Mouse (Mus musculus): ENCODE data around the gene Mvk. TPM values are rescaled to one million over a fixed set of nuclear protein-coding genes. Genes with fewer than 3 reads are reported as not detected.

Mvk gene
- total RNA-seq, 1 experiment = 32.5 TPM

DNA sequence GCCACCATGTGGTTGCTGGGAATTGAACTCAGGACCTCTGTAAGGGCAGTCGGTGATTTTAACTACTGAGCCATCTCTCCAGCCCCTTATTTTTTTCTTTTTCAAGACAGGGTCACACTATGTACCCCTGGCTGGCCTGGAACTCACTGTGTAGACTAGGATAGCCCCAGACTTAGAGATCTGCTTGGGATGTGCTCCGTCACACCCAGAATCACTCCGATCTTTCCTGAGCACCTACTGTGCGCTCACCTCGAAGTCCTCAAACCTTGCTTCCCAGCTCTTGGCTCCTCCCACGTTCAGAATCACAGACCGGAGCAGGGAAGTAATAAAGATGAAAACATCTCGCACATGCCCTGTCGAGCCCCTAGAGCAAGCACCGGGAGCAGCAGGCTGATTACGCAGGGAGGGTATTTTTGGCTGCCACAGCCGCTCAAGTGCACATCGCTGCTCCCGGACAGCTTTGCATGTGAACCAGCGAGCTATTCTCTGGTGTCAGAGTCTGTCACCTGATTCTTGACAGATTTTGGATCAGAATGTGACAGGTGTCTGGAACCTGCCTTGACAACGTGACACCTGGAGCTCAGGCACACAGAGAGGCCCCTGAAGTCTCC lies 13.0 kb downstream of the Mvk start:
- Histone ChIP-seq H3K9me3 (ENCODE audit: control insufficient read depth, insufficient read depth, low read depth, low read length) (no peaks in the 10 kb centered on the region), H3K27ac (ENCODE audit: insufficient read depth, low read depth, low read length, poor library complexity, severe bottlenecking) (no peak overlapping the region), H3K36me3 (ENCODE audit: control insufficient read depth, insufficient read depth, low read length, poor library complexity, severe bottlenecking) (no peaks in the 10 kb centered on the region; the same call in 1 of the 2 replicates), H3K9ac (ENCODE audit: insufficient read depth, low read depth, low read length, poor library complexity, severe bottlenecking) (no peak overlapping the region), H3K4me3 (ENCODE audit: insufficient read depth in 1 of 2, low read depth in 1 of 2, low read length in 2 of 2, poor library complexity in 1 of 2, severe bottlenecking in 1 of 2) (no peak overlapping the region), H3K4me1 (ENCODE audit: control insufficient read depth in 2 of 2, insufficient read depth in 2 of 2, low read length in 2 of 2, poor library complexity in 1 of 2) (peaks cover 0 to 13% of the 10 kb centered on the region in 2 experiments; a peak in 2 of 4 replicates)
- in situ Hi-C loops (cut with MboI; ENCODE audit: low sequenced_read_pairs in 2 of 2, unreplicated experiment in 2 of 2) = no loop called here
- no peak for DNase-seq (ENCODE audit: low read depth, low spot score)
- TF ChIP-seq ZNF384 (IDR thresholded peaks at IDR 0.05; ENCODE audit: low read depth, low read length) (no peak), MAFK (IDR thresholded peaks at IDR 0.05; ENCODE audit: insufficient read depth, low read depth, low read length) (no peak)

- no peaks in the 10 kb centered on the region for H3K9me3 ChIP-seq (ENCODE audit: control insufficient read depth, insufficient read depth, low read depth, low read length)
- no peak overlapping the region for H3K27ac ChIP-seq (ENCODE audit: insufficient read depth, low read depth, low read length, poor library complexity, severe bottlenecking)
- H3K4me3 ChIP-seq (ENCODE audit: insufficient read depth in 1 of 2, low read depth in 1 of 2, low read length in 2 of 2, poor library complexity in 1 of 2, severe bottlenecking in 1 of 2) = no peak overlapping the region
- H3K4me1 ChIP-seq (ENCODE audit: control insufficient read depth in 2 of 2, insufficient read depth in 2 of 2, low read length in 2 of 2, poor library complexity in 1 of 2) = peaks cover 0 to 29% of the 10 kb centered on the region in 2 experiments; a peak in 3 of 4 replicates
- in situ Hi-C loops (cut with MboI; ENCODE audit: low sequenced_read_pairs in 2 of 2, unreplicated experiment in 2 of 2) = no loop called here
- no peak overlapping the region for H3K9ac ChIP-seq (ENCODE audit: insufficient read depth, low read depth, low read length, poor library complexity, severe bottlenecking)
- H3K36me3 ChIP-seq (ENCODE audit: control insufficient read depth, insufficient read depth, low read length, poor library complexity, severe bottlenecking) = no peaks in the 10 kb centered on the region
- TF ChIP-seq HCFC1 (IDR thresholded peaks at IDR 0.05; ENCODE audit: borderline replicate concordance, insufficient read depth, low read length) (no peak), CHD2 (IDR thresholded peaks at IDR 0.05; ENCODE audit: low read depth, low read length) (no peak), ZNF384 (IDR thresholded peaks at IDR 0.05; ENCODE audit: low read depth, low read length) (no peak), MAFK (IDR thresholded peaks at IDR 0.05; ENCODE audit: insufficient read depth, low read depth, low read length) (peak; percentile 83; the same call in 1 of the 2 replicates), ZC3H11A (IDR thresholded peaks at IDR 0.05; ENCODE audit: borderline replicate concordance, low read depth, low read length) (peak; percentile 15; the same call in 1 of the 2 replicates)
- DNase-seq (ENCODE audit: low read depth, low spot score) = peak; percentile 71
Observed at GRCm38 (mm10) chr5:114461238-114461637, 17.2 kb downstream of the Mvk start.

- no peak for DNase-seq (ENCODE audit: low read depth, low spot score)
- peaks cover 0 to 32% of the 10 kb centered on the region in 2 experiments; a peak in 3 of 4 replicates for H3K4me1 ChIP-seq (ENCODE audit: control insufficient read depth in 2 of 2, insufficient read depth in 2 of 2, low read length in 2 of 2, poor library complexity in 1 of 2)
- H3K9me3 ChIP-seq (ENCODE audit: control insufficient read depth, insufficient read depth, low read depth, low read length) = no peaks in the 10 kb centered on the region
- no peaks in the 10 kb centered on the region for H3K36me3 ChIP-seq (ENCODE audit: control insufficient read depth, insufficient read depth, low read length, poor library complexity, severe bottlenecking)
- in situ Hi-C loops (cut with MboI; ENCODE audit: low sequenced_read_pairs in 2 of 2, unreplicated experiment in 2 of 2) = no loop called here
- no peak overlapping the region for H3K27ac ChIP-seq (ENCODE audit: insufficient read depth, low read depth, low read length, poor library complexity, severe bottlenecking)
- H3K4me3 ChIP-seq (ENCODE audit: insufficient read depth in 1 of 2, low read depth in 1 of 2, low read length in 2 of 2, poor library complexity in 1 of 2, severe bottlenecking in 1 of 2) = no peak overlapping the region
- TF ChIP-seq ZNF384 (IDR thresholded peaks at IDR 0.05; ENCODE audit: low read depth, low read length) (no peak), CHD2 (IDR thresholded peaks at IDR 0.05; ENCODE audit: low read depth, low read length) (no peak), HCFC1 (IDR thresholded peaks at IDR 0.05; ENCODE audit: borderline replicate concordance, insufficient read depth, low read length) (no peak), MAFK (IDR thresholded peaks at IDR 0.05; ENCODE audit: insufficient read depth, low read depth, low read length) (no peak), ZC3H11A (IDR thresholded peaks at IDR 0.05; ENCODE audit: borderline replicate concordance, low read depth, low read length) (no peak)
- no peak overlapping the region for H3K9ac ChIP-seq (ENCODE audit: insufficient read depth, low read depth, low read length, poor library complexity, severe bottlenecking)
Observed at GRCm38 (mm10) chr5:114462067-114463040, 18.3 kb downstream of the Mvk start.

DNA sequence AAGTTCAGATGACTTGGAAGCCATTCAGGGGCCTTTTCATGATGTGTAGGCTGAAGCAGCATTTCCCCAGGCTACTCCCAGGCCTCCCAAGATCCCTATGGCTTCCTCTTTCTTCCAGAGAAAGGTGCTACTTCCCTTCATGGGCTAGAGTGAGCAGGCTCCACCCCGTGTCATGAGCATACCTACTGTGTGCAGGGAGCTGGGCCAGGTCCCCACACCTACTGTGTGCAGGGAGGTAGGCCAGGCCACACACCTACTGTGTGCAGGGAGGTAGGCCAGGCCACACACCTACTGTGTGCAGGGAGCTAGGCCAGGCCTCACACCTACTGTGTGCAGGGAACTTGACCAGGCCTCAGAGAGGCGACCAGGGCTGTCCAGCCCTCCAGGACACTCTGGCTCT lies 20.5 kb downstream of the Mvk start:
- no peak for DNase-seq (ENCODE audit: low read depth, low spot score)
- H3K4me1 ChIP-seq (ENCODE audit: control insufficient read depth in 2 of 2, insufficient read depth in 2 of 2, low read length in 2 of 2, poor library complexity in 1 of 2) = peaks cover 0 to 32% of the 10 kb centered on the region in 2 experiments; a peak in 3 of 4 replicates
- H3K9me3 ChIP-seq (ENCODE audit: control insufficient read depth, insufficient read depth, low read depth, low read length) = no peaks in the 10 kb centered on the region
- H3K9ac ChIP-seq (ENCODE audit: insufficient read depth, low read depth, low read length, poor library complexity, severe bottlenecking) = no peak overlapping the region
- H3K36me3 ChIP-seq (ENCODE audit: control insufficient read depth, insufficient read depth, low read length, poor library complexity, severe bottlenecking) = no peaks in the 10 kb centered on the region
- H3K4me3 ChIP-seq (ENCODE audit: insufficient read depth in 1 of 2, low read depth in 1 of 2, low read length in 2 of 2, poor library complexity in 1 of 2, severe bottlenecking in 1 of 2) = no peak overlapping the region
- TF ChIP-seq MAFK (IDR thresholded peaks at IDR 0.05; ENCODE audit: insufficient read depth, low read depth, low read length) = no peak
- TF ChIP-seq ZC3H11A (IDR thresholded peaks at IDR 0.05; ENCODE audit: borderline replicate concordance, low read depth, low read length) = no peak
- TF ChIP-seq CHD2 (IDR thresholded peaks at IDR 0.05; ENCODE audit: low read depth, low read length) = no peak
- TF ChIP-seq HCFC1 (IDR thresholded peaks at IDR 0.05; ENCODE audit: borderline replicate concordance, insufficient read depth, low read length) = no peak
- no peak for TF ChIP-seq ZNF384 (IDR thresholded peaks at IDR 0.05; ENCODE audit: low read depth, low read length)
- in situ Hi-C loops (cut with MboI; ENCODE audit: low sequenced_read_pairs in 2 of 2, unreplicated experiment in 2 of 2) = no loop called here
- no peak overlapping the region for H3K27ac ChIP-seq (ENCODE audit: insufficient read depth, low read depth, low read length, poor library complexity, severe bottlenecking)

All from ES-E14 (cell line).